Mouse (Mus musculus): ENCODE results near the gene Msl1. TPM values are rescaled to one million over a fixed set of nuclear protein-coding genes. Genes with fewer than 3 reads are reported as not detected.

The Msl1 gene
- polyA plus RNA-seq, 1 experiment from 2014 or later = 21.6 TPM

DNA sequence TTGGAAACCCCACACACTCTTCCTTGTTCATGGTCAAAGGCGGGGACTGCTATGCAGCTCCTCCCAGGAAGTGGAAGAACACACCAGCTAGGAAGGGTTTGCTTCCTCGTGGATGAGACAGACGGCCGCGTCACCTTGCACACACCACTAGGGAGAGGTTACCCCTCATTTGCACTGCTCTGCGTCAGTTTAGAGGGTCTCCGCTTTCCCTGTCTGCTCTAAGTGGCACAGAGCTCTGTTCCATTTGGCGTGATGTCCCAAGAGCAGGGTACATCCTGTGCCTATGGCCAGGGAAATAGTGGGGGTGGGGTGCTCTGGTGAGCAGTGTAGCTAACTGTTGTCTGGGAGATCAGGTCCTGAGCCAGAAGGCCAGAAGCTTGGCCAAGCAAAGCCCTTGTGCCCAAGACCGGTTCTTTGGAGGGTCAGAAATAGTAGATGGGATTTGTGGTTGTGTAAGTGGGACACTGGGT, 41.1 kb upstream of the Msl1 start:
- Histone ChIP-seq H3K27me3 (ENCODE audit: insufficient read depth, poor library complexity, severe bottlenecking) (no peaks in the 10 kb centered on the region), H3K9me3 (no peaks in the 10 kb centered on the region), H3K4me3 (peak overlapping the region; percentile 12; the same call in 1 of the 2 replicates), H3K27ac (peak overlapping the region; percentile 90), H3K36me3 (peaks cover 44% of the 10 kb centered on the region), H3K4me1 (peaks cover 76% of the 10 kb centered on the region)
- whole genome bisulfite sequencing = 55% methylated on average over 9 of the region's 9 CpGs
- no peak for DNase-seq (ENCODE audit: low spot score)

DNA sequence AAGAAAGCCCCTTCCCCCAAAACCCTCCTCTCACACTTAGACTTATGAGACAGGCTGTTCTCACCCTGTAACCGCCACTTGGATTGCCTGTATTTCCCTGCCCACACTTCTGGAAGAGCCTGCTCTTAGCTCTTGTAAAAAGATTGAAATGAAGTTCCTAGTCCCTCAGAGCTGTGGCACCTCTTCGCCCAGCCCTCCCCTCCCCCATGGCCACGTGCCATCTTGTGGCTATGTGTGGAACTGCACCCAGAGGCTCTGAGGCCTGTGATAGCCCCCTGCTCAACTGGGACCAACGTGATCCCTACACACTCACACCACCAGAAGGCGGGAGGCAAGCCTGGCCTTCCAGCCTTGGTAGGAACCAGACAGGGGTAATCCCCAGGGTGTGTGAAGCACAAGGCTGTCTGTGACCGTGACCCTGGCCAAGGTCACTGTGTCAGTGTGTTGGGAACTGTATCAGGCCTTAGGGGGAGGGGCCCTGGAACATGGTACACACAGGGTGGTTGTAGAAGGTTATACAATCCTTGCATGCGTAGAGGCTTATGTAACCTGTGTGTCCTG, 40.6 kb upstream of the Msl1 start:
- peaks cover 71% of the 10 kb centered on the region for H3K4me1 ChIP-seq
- peak overlapping the region; percentile 12; the same call in 1 of the 2 replicates for H3K4me3 ChIP-seq
- DNase-seq (ENCODE audit: low spot score) = peak; percentile 89
- no peaks in the 10 kb centered on the region for H3K9me3 ChIP-seq
- 20% methylated on average over 7 of the region's 7 CpGs for WGBS
- peaks cover 47% of the 10 kb centered on the region for H3K36me3 ChIP-seq
- peak overlapping the region; percentile 90 for H3K27ac ChIP-seq
- H3K27me3 ChIP-seq (ENCODE audit: insufficient read depth, poor library complexity, severe bottlenecking) = no peaks in the 10 kb centered on the region

DNA sequence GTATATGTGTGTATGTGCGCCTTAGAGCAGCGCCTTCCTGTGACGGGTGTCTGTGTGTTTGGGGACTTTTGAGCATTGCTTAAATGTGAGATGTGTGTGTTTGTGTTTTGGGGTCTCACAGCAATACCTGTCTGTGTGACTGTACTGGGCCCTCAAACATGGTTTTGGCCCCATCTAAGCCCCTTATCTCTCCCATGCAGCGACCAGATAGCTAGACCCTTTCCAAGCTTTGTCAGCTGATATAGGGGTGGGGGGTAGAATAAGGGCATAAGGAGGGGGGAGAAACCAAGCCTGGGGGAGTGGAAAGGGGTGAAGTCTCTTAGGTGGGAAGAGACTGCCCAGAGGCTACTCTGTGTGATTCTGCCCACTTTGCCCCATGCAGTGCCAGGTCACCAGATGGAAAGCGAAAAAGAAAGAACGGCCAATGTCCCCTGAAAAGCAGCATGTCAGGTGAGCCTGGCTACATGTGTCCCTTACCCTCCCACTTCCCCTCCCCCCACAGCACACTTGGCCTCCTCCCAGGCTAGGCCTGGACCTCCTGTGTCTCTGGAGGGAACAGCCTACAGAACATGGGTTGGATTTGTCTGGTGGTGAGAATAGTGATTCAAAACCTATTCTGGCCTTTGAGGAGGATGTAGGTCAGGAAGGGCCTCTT, 39.5 kb upstream of the Msl1 start:
- DNase-seq (ENCODE audit: low spot score) = no peak
- peaks cover 58% of the 10 kb centered on the region for H3K36me3 ChIP-seq
- no peaks in the 10 kb centered on the region for H3K27me3 ChIP-seq (ENCODE audit: insufficient read depth, poor library complexity, severe bottlenecking)
- peaks cover 59% of the 10 kb centered on the region for H3K4me1 ChIP-seq
- H3K9me3 ChIP-seq = no peaks in the 10 kb centered on the region
- H3K27ac ChIP-seq = peak overlapping the region; percentile 60
- WGBS = 79% methylated on average over 6 of the region's 6 CpGs
- H3K4me3 ChIP-seq = 0 out of 2 replicates have a peak overlapping the region, but pooled peaks have one; percentile 15

DNA sequence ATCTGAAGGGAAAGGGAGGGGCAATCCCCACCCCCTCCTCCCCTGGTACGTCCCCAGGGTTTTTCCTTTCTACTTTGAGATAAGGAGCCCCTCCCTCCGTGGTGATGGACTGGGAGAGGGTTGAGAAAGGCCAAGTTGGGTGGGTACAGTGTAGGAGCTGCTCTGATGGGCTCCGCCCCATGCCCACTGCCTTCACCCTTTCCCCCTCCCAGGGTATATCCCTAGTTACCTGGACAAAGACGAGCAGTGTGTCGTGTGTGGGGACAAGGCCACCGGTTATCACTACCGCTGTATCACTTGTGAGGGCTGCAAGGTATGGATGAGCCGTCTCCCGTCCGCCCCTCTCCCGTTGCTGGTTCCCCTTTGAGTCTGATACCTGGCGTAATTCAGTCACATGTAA, 38.6 kb upstream of the Msl1 start:
- H3K4me1 ChIP-seq = peaks cover 51% of the 10 kb centered on the region
- H3K36me3 ChIP-seq = peaks cover 65% of the 10 kb centered on the region
- WGBS = 71% methylated on average over 12 of the region's 12 CpGs
- no peak overlapping the region for H3K4me3 ChIP-seq
- H3K27me3 ChIP-seq (ENCODE audit: insufficient read depth, poor library complexity, severe bottlenecking) = no peaks in the 10 kb centered on the region
- no peak for DNase-seq (ENCODE audit: low spot score)
- no peaks in the 10 kb centered on the region for H3K9me3 ChIP-seq
- peak overlapping the region; percentile 70 for H3K27ac ChIP-seq

DNA sequence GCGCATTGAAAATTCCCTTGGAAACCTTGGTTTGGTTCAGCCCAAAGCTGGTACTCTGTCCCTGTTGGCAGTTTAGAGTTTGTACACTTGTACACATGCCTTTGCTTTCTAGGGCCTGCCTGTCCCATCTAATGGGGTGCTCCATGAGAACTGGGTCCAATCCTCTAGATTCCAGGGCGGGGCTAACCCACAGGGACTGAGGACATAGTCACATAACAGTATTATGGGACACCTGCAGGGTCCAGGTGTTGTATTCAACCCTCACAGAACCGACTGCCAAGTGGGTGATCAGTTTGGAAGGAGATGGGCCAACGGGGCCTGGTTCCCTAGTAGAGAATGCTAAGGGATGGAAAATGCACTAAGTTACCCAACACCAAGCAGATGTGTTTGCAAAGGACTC, 33.4 kb upstream of the Msl1 start:
- H3K27ac ChIP-seq = no peak overlapping the region
- H3K9me3 ChIP-seq = no peaks in the 10 kb centered on the region
- H3K4me1 ChIP-seq = peaks cover 24% of the 10 kb centered on the region
- peaks cover 75% of the 10 kb centered on the region for H3K36me3 ChIP-seq
- no peak for DNase-seq (ENCODE audit: low spot score)
- no peak overlapping the region for H3K4me3 ChIP-seq
- no peaks in the 10 kb centered on the region for H3K27me3 ChIP-seq (ENCODE audit: insufficient read depth, poor library complexity, severe bottlenecking)
- 89% methylated on average over 4 of the region's 4 CpGs for WGBS

DNA sequence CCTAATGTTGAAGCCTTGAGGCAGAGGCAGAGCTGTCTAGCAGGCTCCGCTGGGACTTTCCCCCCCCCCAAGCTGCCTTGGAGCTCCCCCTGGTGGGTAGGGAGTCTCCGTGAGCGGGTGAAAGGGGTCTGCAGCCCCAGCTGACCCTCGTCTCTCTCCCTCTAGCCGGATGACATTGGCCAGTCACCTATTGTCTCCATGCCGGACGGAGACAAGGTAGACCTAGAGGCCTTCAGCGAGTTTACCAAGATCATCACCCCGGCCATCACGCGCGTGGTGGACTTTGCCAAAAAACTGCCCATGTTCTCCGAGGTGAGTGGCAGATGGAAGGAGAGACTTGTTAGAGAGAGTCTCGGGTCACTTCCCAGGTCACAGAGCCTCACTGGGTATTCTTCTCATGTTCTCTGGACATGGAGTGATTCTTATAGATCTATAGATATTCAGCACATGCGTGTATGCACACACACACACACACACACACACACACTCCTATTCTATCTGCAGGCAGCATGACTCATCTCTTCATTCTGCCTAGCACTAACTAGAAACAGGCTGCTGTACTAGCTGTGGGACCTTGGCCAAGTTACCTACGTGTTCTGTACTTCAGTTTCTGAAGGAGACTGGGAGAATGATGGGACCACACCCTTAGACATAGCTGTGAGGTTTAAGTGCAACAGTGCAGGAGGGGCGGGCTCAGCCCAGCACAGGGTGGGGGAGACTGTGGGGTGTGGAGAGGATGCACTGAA, 32.4 kb upstream of the Msl1 start:
- 59% methylated on average over 17 of the region's 17 CpGs for WGBS
- no peak overlapping the region for H3K4me3 ChIP-seq
- H3K27me3 ChIP-seq (ENCODE audit: insufficient read depth, poor library complexity, severe bottlenecking) = no peaks in the 10 kb centered on the region
- DNase-seq (ENCODE audit: low spot score) = no peak
- peaks cover 67% of the 10 kb centered on the region for H3K36me3 ChIP-seq
- H3K27ac ChIP-seq = no peak overlapping the region
- H3K4me1 ChIP-seq = peaks cover 34% of the 10 kb centered on the region
- no peaks in the 10 kb centered on the region for H3K9me3 ChIP-seq

DNA sequence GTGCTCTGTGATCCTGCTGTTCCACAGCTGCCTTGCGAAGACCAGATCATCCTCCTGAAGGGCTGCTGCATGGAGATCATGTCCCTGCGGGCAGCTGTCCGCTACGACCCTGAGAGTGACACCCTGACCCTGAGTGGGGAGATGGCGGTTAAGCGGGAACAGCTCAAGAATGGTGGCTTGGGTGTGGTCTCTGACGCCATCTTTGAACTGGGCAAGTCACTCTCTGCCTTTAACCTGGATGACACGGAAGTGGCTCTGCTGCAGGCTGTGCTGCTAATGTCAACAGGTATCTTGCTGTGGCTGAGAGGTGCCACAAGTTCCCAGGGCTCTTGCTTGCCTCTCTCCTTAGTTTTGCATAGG, 31.8 kb upstream of the Msl1 start:
- peaks cover 40% of the 10 kb centered on the region for H3K4me1 ChIP-seq
- no peaks in the 10 kb centered on the region for H3K9me3 ChIP-seq
- H3K27ac ChIP-seq = no peak overlapping the region
- no peak overlapping the region for H3K4me3 ChIP-seq
- no peak for DNase-seq (ENCODE audit: low spot score)
- 87% methylated on average over 8 of the region's 8 CpGs for WGBS
- peaks cover 63% of the 10 kb centered on the region for H3K36me3 ChIP-seq
- no peaks in the 10 kb centered on the region for H3K27me3 ChIP-seq (ENCODE audit: insufficient read depth, poor library complexity, severe bottlenecking)

DNA sequence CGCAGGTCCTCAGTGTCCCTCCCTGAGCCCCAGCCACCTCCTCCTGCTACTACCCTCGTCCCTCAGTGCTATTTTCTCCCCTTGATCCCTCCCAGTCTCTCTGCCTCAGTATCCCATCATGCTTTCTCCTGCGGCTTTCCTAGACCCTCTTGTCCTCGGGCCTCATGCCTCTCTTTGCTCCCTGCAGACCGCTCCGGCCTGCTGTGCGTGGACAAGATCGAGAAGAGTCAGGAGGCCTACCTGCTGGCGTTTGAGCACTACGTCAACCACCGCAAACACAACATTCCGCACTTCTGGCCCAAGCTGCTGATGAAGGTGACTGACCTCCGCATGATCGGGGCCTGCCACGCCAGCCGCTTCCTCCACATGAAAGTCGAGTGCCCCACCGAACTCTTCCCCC, 31.2 kb upstream of the Msl1 start:
- DNase-seq (ENCODE audit: low spot score) = no peak
- 77% methylated on average over 18 of the region's 18 CpGs for WGBS
- H3K36me3 ChIP-seq = peaks cover 63% of the 10 kb centered on the region
- H3K27ac ChIP-seq = no peak overlapping the region; the same call in 1 of the 2 replicates
- H3K9me3 ChIP-seq = no peaks in the 10 kb centered on the region
- H3K27me3 ChIP-seq (ENCODE audit: insufficient read depth, poor library complexity, severe bottlenecking) = no peaks in the 10 kb centered on the region
- peaks cover 46% of the 10 kb centered on the region for H3K4me1 ChIP-seq
- no peak overlapping the region for H3K4me3 ChIP-seq

DNA sequence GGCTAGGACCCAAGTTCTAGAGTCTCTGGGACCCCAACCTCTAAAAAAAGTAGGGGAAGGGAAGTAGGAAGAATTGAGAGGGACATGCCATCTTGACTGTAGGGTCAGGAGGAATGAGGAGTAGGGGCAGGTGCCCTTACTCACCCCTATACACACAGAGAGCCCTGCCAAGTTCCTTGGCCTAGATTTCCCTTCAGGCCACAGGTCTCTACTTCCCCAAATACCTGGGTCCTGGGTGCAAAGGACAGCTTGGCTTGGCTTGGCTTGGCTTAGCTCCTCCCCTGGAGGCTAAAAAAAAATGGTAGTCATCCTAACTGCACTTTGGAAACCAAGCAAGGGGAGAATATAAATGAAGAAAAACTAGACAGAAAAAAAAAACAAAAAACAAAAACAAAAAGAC, 30.6 kb upstream of the Msl1 start:
- Histone ChIP-seq H3K4me3 (no peak overlapping the region), H3K4me1 (peaks cover 52% of the 10 kb centered on the region), H3K27ac (no peak overlapping the region), H3K27me3 (ENCODE audit: insufficient read depth, poor library complexity, severe bottlenecking) (no peaks in the 10 kb centered on the region), H3K36me3 (peaks cover 64% of the 10 kb centered on the region), H3K9me3 (no peaks in the 10 kb centered on the region)
- DNase-seq (ENCODE audit: low spot score) = no peak

DNA sequence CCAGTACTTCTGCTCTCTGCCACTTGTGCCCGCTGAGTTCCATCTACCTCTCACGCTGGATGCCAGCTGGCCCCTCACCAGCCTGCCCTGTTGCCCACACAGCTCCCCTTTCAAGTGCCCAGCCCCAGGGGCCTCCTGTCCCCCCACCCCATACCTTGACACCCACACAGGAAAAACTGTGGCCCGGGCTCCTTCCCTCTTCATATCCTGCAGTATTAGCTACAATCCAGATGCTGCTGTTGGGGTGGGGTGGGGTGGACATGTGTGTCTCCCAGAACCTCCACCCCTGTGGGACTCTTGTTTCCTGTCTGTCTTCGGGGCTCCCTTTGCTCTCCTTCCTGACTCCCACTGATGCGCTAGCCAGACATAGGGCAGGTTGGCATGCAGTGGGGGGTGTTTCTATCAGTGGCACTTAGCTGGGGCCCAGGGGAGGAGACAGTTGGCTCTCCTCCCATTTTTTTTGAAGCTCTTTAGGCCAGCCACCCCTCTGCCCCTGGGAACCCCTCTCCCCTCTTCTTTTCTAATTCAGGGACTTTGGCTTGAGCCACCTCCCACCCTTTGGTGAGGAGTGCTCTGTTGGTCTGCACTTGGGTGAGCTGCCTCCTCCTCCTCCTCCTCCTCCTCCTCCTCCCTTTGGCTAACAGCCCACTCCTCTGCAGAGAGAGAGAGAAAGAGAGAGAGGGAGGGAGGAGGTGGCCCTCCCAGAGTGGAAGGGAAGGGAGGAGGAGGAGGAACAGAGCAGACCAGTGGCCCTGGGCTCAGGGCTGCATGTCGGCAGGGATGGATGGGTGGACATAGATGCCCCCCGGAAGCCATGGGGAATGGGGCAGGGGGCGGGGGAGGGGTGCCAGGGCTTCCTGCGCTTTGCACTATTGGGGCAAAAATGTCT, 29.7 kb upstream of the Msl1 start:
- Histone ChIP-seq H3K36me3 (peaks cover 65% of the 10 kb centered on the region), H3K4me1 (peaks cover 62% of the 10 kb centered on the region), H3K27ac (peak overlapping the region; percentile 91), H3K9me3 (no peaks in the 10 kb centered on the region), H3K4me3 (0 out of 2 replicates have a peak overlapping the region, but pooled peaks have one; percentile 13), H3K27me3 (ENCODE audit: insufficient read depth, poor library complexity, severe bottlenecking) (no peaks in the 10 kb centered on the region)
- WGBS = 53% methylated on average over 9 of the region's 9 CpGs
- DNase-seq (ENCODE audit: low spot score) = no peak

DNA sequence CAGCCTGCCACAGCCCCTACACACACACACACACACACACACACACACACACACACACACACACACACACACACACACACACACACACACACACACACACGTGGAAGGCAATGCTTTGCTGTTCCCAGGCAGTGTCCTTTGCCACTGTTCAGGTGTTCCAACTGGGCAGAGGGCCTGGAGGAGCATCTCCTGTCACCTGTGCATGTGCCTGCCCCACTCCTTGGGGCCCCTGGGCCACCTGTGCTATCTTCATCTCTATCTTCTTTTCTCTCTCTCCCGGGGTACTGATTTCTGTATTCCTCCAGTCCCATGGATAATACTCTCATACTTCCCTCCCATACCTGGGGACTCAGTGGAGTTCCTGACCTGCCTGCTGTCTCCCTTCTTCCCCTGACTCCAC, 29.0 kb upstream of the Msl1 start:
- Histone ChIP-seq H3K4me1 (peaks cover 68% of the 10 kb centered on the region), H3K9me3 (no peaks in the 10 kb centered on the region), H3K27ac (peak overlapping the region; percentile 91), H3K27me3 (ENCODE audit: insufficient read depth, poor library complexity, severe bottlenecking) (no peaks in the 10 kb centered on the region), H3K36me3 (peaks cover 66% of the 10 kb centered on the region), H3K4me3 (0 out of 2 replicates have a peak overlapping the region, but pooled peaks have one; percentile 57)
- 43% methylated on average over 2 of the region's 2 CpGs for WGBS
- DNase-seq (ENCODE audit: low spot score) = no peak

DNA sequence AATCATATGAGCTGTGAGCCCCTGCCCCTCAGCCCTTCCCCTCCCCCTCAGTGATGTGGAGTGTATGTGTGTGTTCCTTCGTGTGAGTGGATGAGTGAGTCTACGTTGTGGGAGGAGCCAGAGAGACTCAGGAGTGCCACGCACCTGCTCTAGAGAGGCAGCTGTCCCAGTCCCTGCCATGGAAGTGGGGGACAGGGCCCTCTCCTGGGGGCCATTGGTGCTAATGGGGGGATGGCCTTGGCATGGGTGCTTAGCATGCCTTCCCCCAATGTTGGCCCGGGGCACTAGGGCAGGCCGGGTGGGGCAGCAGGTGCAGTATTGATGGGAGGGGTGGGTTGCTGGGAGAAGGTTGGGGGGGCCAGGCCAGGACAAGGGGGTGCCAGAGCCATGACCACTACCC, 28.5 kb upstream of the Msl1 start:
- peaks cover 73% of the 10 kb centered on the region for H3K4me1 ChIP-seq
- peak overlapping the region; percentile 57 for H3K4me3 ChIP-seq
- peak overlapping the region; percentile 91 for H3K27ac ChIP-seq
- H3K9me3 ChIP-seq = no peaks in the 10 kb centered on the region
- no peaks in the 10 kb centered on the region for H3K27me3 ChIP-seq (ENCODE audit: insufficient read depth, poor library complexity, severe bottlenecking)
- H3K36me3 ChIP-seq = peaks cover 63% of the 10 kb centered on the region
- WGBS = 58% methylated on average over 5 of the region's 5 CpGs
- DNase-seq (ENCODE audit: low spot score) = no peak

Data from heart, embryonic 10.5 days (tissue).